Mouse (Mus musculus) kidney, embryonic 14.5 days (tissue): ENCODE results near the gene Med13l. TPM values are rescaled to one million over a fixed set of nuclear protein-coding genes. Genes with fewer than 3 reads are reported as not detected.

ENCODE experiments used
- ATAC-seq: fragments of 200-750 bp; cut with Nextera tagmentation; 2 replicates; pipeline ENCODE4 v1.8.0; 2017; ENCODE audit warnings: moderate number of reproducible peaks, mild to moderate bottlenecking, moderate TSS enrichment, moderate library complexity; ENCODE audit not compliant: low FRiP score, low TSS enrichment
- H3K27ac ChIP-seq: fragments of 300-500 bp; sonication (generic); 2 replicates; pipeline ENCODE4 v1.5.1; 2014; ENCODE audit warnings: low read depth, mild to moderate bottlenecking, low read length, moderate library complexity, mixed read lengths
- H3K27me3 ChIP-seq: fragments of 300-500 bp; sonication (generic); 2 replicates; pipeline ENCODE4 v1.6.1; 2014; ENCODE audit warnings: mild to moderate bottlenecking, low read length; ENCODE audit not compliant: control insufficient read depth, insufficient read depth
- H3K36me3 ChIP-seq: fragments of 300-500 bp; sonication (generic); 2 replicates; pipeline ENCODE4 v1.6.1; 2014; ENCODE audit warnings: low read length, mixed read lengths; ENCODE audit not compliant: control insufficient read depth, insufficient read depth
- H3K4me1 ChIP-seq: fragments of 300-500 bp; sonication (generic); 2 replicates; pipeline ENCODE4 v1.6.1; 2014; ENCODE audit warnings: low read length, mixed read lengths; ENCODE audit not compliant: control insufficient read depth, insufficient read depth
- H3K4me2 ChIP-seq: fragments of 300-500 bp; sonication (generic); replicated peaks from 2 replicates; pipeline ENCODE4 v1.6.1; 2014; ENCODE audit warnings: low read depth, mild to moderate bottlenecking, low read length
- H3K4me3 ChIP-seq: fragments of 300-500 bp; sonication (generic); 2 replicates; pipeline ENCODE4 v1.5.1; 2014; ENCODE audit warnings: mild to moderate bottlenecking, low read length
- H3K9ac ChIP-seq: fragments of 300-500 bp; sonication (generic); 2 replicates; pipeline ENCODE4 v1.6.1; 2014; ENCODE audit warnings: low read depth, mild to moderate bottlenecking, low read length, moderate library complexity
- H3K9me3 ChIP-seq: fragments of 300-500 bp; sonication (generic); 2 replicates; pipeline ENCODE4 v1.6.1; 2016; ENCODE audit warnings: low read length; ENCODE audit not compliant: control insufficient read depth
- WGBS: fragments of 180-500 bp; shearing (Covaris S2); extraction: QIAGEN DNeasy Blood & Tissue Kit; methylation state at CpG from one replicate; pipeline ENCODE4 v1.1.7; 2014; 5-methylcytosine and 5-hydroxymethylcytosine counted together
- polyA plus RNA-seq: library from polyadenylated mRNA; unstranded; fragments of >200 nt; fragmentation: Nextera tagmentation; extraction: Ambion mirVana; gene quantifications from 2 replicates; pipeline ENCODE4 v1.2.1, GENCODE M21; 2014

Med13l gene
- polyA plus RNA-seq, 1 experiment from 2014 or later, result 12.1 TPM

DNA sequence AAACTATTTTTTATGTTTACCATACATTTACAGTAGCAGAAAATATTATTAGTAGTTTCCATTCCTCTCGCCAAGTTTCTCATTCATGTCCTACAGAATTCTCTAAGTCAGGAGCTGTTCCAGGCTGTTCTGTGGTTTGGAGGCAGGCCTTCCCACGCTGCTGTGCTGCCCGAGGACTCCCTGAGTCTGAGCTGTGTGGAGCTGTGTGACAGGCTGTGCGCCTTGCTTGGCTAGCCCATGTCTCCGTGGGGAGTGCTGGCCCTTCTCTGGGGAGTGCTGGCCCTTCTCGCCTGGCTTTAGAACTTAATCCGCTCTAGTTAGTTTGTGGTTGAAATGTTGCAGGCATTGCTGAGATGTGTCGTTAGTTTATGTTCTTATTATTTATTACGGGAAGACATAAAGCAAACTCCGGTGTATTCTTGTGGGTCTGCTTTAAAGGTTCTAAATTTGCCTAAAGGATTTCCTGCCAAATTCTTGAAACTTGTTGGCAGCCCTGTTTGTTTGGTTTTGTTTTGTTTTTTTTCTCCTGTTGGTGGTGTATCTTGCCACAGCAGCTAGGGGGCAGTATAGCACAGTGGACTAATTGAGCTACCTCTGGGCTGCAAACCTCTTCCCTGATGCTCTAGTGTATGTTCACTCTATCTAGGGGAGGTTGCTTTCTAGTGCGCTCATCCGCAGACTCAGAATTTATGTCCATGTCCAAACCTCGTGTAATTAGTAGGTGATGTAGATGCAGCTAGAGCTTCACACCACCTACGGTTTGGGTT, 34.2 kb downstream of the Med13l start:
- Histone ChIP-seq H3K4me3 (no peak overlapping the region), H3K27ac (no peak overlapping the region; the same call in 1 of the 2 replicates), H3K4me1 (peaks cover 33% of the 10 kb centered on the region), H3K9ac (no peak overlapping the region), H3K9me3 (no peaks in the 10 kb centered on the region), H3K27me3 (no peaks in the 10 kb centered on the region), H3K36me3 (no peaks in the 10 kb centered on the region), H3K4me2 (no peak overlapping the region)
- 52% methylated on average over 14 of the region's 14 CpGs for WGBS
- ATAC-seq, result no peak

DNA sequence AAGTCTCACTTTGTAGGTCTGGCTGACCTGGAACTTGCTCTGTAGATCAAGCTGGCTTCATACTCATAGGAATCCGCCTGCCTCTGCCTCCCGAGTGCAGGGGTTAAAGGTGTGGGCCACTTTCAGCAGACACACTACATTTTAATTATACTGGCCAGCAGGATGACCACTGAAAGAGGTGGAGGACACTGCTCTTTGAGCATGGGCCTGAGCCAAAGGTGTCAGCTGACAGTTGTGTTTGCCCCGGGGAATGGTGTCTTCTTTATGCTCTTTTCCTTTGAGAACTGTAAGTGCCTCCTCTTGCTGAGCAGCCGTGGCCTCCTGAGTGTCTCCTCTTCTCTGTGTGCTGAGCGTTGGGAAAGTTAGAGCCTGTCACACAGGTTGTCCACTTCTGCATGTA, 35.4 kb downstream of the Med13l start:
- peaks cover 22% of the 10 kb centered on the region for H3K4me1 ChIP-seq
- H3K4me2 ChIP-seq, result no peak overlapping the region
- H3K9ac ChIP-seq, result no peak overlapping the region
- 74% methylated on average over 5 of the region's 5 CpGs for WGBS
- H3K27ac ChIP-seq, result no peak overlapping the region
- ATAC-seq, result no peak
- no peaks in the 10 kb centered on the region for H3K27me3 ChIP-seq
- no peaks in the 10 kb centered on the region for H3K9me3 ChIP-seq
- H3K4me3 ChIP-seq, result no peak overlapping the region
- no peaks in the 10 kb centered on the region for H3K36me3 ChIP-seq

DNA sequence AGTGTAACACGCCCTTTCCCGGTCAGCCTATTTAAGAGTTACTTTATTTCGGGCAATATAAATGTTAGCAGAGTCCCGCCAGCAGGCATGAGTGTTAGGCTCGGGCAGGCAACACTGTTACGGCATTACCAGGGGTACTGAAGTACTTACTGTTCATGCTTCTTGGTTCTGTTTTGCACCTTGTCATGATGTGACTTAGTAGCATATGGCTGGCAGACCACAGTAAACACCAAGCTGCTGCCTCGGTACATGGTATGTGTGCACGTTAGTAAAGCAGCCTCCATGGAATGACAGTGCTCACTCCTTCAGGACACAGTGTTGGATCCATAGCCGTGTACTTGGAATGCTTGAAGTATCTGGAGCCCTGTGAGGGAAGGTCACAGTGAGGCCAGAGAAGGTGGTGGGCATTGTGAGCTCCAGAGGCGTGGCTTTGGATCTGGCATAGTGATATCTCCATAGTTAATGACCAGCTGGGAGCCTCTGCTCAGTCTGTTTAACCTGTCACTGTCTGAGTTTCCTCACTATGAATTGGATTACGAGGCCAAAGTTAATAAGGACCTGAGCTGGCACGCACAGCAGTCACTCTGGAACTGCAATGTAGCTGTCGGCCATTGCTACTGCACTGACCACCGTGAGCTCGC, 36.1 kb downstream of the Med13l start:
- no peak overlapping the region for H3K9ac ChIP-seq
- H3K27me3 ChIP-seq, result no peaks in the 10 kb centered on the region
- no peak overlapping the region for H3K4me3 ChIP-seq
- 77% methylated on average over 15 of the region's 15 CpGs for WGBS
- ATAC-seq, result no peak
- peaks cover 15% of the 10 kb centered on the region for H3K4me1 ChIP-seq
- no peak overlapping the region for H3K27ac ChIP-seq
- no peaks in the 10 kb centered on the region for H3K9me3 ChIP-seq
- H3K4me2 ChIP-seq, result no peak overlapping the region
- no peaks in the 10 kb centered on the region for H3K36me3 ChIP-seq

DNA sequence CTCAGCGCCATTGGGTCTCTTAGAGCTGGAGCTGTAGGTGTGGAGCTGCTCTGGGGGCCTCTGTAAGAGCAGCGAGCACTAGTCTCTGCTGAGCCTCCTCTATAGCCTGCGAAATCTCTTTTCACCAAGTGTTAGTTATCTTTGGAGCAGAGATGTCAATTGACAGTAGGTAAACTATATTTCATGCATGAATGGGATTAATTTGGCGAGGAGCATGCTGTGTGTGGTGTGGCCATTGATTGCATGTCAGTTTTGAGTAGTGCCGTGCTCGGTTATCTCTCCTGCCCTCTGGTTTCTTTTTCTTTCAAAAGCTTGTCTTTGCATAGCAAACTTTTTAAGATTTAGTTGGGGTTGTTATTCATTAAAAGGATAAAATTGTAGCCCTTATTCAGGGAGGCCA, 38.1 kb downstream of the Med13l start:
- 70% methylated on average over 6 of the region's 6 CpGs for WGBS
- Histone ChIP-seq H3K9ac (no peak overlapping the region), H3K4me2 (no peak overlapping the region), H3K27me3 (no peaks in the 10 kb centered on the region), H3K9me3 (no peaks in the 10 kb centered on the region), H3K4me3 (no peak overlapping the region), H3K27ac (no peak overlapping the region), H3K4me1 (peaks cover 11% of the 10 kb centered on the region; the same call in 1 of the 2 replicates), H3K36me3 (no peaks in the 10 kb centered on the region)
- no peak for ATAC-seq

DNA sequence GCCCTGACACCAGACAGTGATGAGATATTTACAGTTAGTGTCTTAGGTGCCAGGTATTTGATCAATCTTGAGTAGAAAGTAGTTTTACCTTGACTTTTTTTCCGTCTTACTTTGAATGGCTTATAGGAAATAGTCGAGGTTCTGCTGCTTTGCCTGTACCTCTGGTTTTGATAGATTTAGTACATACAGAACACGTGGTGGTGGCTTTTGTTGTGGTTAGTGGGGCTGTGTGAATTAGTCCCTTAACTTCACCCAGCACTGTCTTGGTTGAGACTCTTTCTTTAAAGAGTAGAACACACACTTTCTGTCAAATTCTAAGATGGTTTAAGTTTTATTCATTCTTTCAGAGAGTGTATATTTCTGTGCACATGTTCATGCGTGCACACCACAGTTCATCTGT, 41.0 kb downstream of the Med13l start:
- Histone ChIP-seq H3K4me3 (no peak overlapping the region), H3K9ac (no peak overlapping the region), H3K4me2 (no peak overlapping the region), H3K36me3 (no peaks in the 10 kb centered on the region), H3K27me3 (no peaks in the 10 kb centered on the region), H3K9me3 (no peaks in the 10 kb centered on the region), H3K4me1 (peaks cover 15% of the 10 kb centered on the region), H3K27ac (no peak overlapping the region)
- no peak for ATAC-seq
- WGBS, result 74% methylated on average over 4 of the region's 4 CpGs

DNA sequence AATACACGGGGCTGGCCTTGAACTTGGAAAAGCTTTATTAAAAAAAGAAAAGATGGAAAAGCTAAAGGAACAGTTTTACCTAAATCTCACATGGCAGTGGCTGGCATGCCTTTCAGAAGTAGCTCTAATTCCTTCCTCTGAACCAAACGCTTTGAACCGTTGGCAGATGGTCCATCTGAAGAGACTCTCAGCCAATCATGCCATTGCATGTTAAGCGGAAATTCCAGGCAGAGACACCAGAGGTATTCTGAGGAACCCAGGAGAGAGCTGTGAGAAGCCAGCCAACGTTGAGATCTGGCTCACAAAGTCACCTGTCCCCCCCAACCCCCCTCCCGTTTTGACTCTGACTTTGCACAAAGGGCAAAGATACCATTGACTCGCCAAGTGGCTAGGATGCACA, 42.2 kb downstream of the Med13l start:
- Histone ChIP-seq H3K4me2 (no peak overlapping the region), H3K4me3 (no peak overlapping the region), H3K27me3 (no peaks in the 10 kb centered on the region), H3K4me1 (peaks cover 13% of the 10 kb centered on the region), H3K9ac (no peak overlapping the region), H3K36me3 (no peaks in the 10 kb centered on the region), H3K9me3 (no peaks in the 10 kb centered on the region), H3K27ac (no peak overlapping the region)
- ATAC-seq, result no peak
- WGBS, result 74% methylated on average over 7 of the region's 7 CpGs

DNA sequence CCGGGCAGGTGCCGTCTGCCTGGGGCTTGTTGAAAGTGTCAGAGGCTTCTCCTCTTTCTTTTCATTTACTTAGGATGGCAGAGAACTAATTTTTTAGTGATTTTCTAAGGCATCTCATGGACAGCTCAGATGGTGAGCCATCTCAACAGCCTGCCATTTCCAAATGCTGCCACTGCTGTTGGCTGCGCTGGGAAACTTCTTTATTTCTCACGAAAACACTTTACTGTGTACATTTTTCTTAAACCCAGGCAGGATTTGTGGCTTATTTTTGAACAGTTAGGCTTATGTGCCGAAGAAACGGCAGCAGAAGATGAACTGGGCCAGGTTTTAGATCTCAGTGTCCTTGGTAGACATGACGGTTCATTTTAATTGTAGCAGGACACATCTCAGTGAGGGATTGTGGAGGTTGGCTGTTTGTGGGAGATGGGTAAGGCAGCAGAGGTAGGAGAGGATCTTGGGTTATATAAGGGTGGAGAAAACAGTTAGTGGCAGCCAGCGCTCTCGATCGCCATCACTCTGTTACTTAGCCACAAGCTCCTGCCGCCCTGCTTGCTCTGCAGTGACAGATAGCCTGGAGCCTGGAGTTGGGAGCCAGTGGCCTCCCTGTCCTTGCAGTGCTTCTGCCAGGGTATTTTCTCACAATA, 45.1 kb downstream of the Med13l start:
- Histone ChIP-seq H3K4me3 (no peak overlapping the region), H3K4me2 (no peak overlapping the region), H3K27me3 (no peaks in the 10 kb centered on the region), H3K27ac (no peak overlapping the region), H3K9me3 (no peaks in the 10 kb centered on the region), H3K36me3 (no peaks in the 10 kb centered on the region), H3K4me1 (peaks cover 16% of the 10 kb centered on the region; the same call in 1 of the 2 replicates), H3K9ac (no peak overlapping the region)
- no peak for ATAC-seq
- WGBS, result 86% methylated on average over 11 of the region's 11 CpGs

DNA sequence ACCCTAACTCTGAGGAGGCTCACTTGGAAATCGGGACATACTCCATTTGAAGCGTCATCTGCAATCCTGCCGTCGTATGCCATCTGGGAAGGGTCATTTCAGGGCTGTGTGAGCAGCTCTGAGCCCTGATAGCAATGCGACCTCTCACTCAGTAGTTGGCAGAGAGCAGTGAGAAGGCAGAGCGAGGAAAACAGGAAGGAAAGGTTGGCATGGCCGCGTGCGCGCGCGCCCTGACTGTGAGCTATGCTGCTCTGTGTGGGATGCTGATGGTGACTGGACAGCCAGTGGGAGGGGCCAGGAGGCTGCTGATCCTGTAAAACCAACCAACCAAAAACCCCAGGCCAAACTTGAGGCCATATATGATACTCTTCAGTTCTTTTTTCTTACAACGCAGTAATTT, 46.2 kb downstream of the Med13l start:
- Histone ChIP-seq H3K9ac (no peak overlapping the region), H3K4me3 (no peak overlapping the region), H3K4me1 (peaks cover 16% of the 10 kb centered on the region; the same call in 1 of the 2 replicates), H3K9me3 (no peaks in the 10 kb centered on the region), H3K4me2 (no peak overlapping the region), H3K27ac (no peak overlapping the region), H3K27me3 (no peaks in the 10 kb centered on the region), H3K36me3 (no peaks in the 10 kb centered on the region)
- ATAC-seq, result no peak
- 67% methylated on average over 13 of the region's 13 CpGs for WGBS

DNA sequence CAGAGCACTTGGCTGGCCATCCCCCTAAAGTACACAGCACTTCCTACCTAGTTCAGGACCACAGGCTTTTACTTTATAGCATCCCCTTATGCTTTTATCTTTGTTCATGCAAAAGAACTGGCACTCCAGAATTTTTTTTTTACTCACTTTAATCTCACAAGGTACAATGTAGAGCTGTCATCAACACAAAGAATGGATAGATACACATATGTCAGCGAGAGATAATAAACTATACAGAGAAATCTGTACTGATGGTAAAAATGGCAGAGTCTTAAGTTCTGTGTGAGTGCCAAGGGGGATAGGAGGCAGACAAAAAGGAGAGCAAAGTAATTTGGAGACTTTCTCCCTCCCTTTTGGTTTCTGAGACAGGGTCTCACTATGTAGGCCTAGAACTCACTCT, 47.4 kb downstream of the Med13l start:
- Histone ChIP-seq H3K27me3 (no peaks in the 10 kb centered on the region), H3K4me2 (no peak overlapping the region), H3K9me3 (no peaks in the 10 kb centered on the region), H3K27ac (no peak overlapping the region), H3K36me3 (no peaks in the 10 kb centered on the region), H3K9ac (no peak overlapping the region), H3K4me3 (no peak overlapping the region), H3K4me1 (peaks cover 16% of the 10 kb centered on the region; the same call in 1 of the 2 replicates)
- 98% methylated on average over 1 of the region's 1 CpGs for WGBS
- no peak for ATAC-seq
